Mouse (Mus musculus) small intestine, adult 2 months (tissue): ENCODE measurements around the gene Sc5d.

Experiments
- CTCF ChIP-seq: fragments of 200-500 bp; IDR thresholded peaks from 2 replicates; pipeline ENCODE4 v1.5.1; 2012; ENCODE audit warnings: low read depth, mild to moderate bottlenecking, control low read depth, inconsistent platforms, low read length, moderate library complexity, mixed read lengths; ENCODE audit not compliant: insufficient replicate concordance, insufficient read length; ENCODE audit errors: extremely low read depth
- POLR2A ChIP-seq: fragments of 200-500 bp; IDR thresholded peaks from 2 replicates; pipeline ENCODE4 v1.6.1; 2012; ENCODE audit warnings: low read depth, mild to moderate bottlenecking, control low read depth, inconsistent platforms, low read length, moderate library complexity

DNA sequence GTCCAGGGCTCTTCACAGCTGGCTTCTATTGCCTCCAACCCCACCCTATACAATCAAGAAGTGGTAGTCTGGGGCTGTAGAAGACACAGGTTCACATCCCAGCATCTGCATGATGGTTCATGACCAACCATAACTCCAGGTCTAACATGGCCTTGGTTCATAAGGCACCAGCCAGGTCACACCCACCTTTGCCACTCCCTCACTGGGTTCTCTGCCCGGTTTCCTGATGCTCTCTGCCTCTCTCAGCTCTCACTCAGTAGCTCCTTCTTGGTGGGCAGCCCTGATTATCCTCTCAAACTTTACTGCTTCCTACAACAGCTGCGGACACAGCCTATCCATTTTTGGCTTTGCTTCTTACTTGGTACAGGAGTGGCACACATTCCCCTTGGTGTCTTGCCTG lies 33.7 kb downstream of the Sc5d start:
- TF ChIP-seq POLR2A (no peak), CTCF (no peak)
